Mouse (Mus musculus) CH12.LX (cell line): ENCODE data around the gene Egln2. TPM values are rescaled to one million over a fixed set of nuclear protein-coding genes. Genes with fewer than 3 reads are reported as not detected.

Source experiments
- DNase-seq: peaks from one replicate; pipeline ENCODE4 v3.0.0-alpha.2; 2013; ENCODE audit errors: extremely low read depth
- H3K27ac ChIP-seq: 2 replicates; pipeline ENCODE4 v1.5.1; 2012; ENCODE audit warnings: low read depth, mild to moderate bottlenecking, control low read depth, moderate library complexity; ENCODE audit not compliant: insufficient read depth
- H3K27me3 ChIP-seq: replicated peaks from 2 replicates; pipeline ENCODE3; 2012; ENCODE audit warnings: inconsistent platforms
- H3K36me3 ChIP-seq, 2 experiments: replicated peaks in 1 of 2; 2 replicates each; pipeline versions ENCODE3 to v1.6.1; 2012; ENCODE audit warnings: inconsistent platforms in 1 of 2, low read length in 1 of 2, mild to moderate bottlenecking in 1 of 2, mixed read lengths in 1 of 2, moderate library complexity in 1 of 2; ENCODE audit not compliant: control insufficient read depth in 1 of 2, insufficient read depth in 1 of 2
- H3K4me1 ChIP-seq, 2 experiments: 2 replicates each; pipeline ENCODE4 v1.6.1; 2012; ENCODE audit warnings: inconsistent platforms in 1 of 2, moderate library complexity in 1 of 2; ENCODE audit not compliant: insufficient read depth in 2 of 2, control insufficient read depth in 1 of 2
- H3K4me2 ChIP-seq: 2 replicates; pipeline ENCODE4 v1.6.1; 2012; ENCODE audit warnings: low read depth, mild to moderate bottlenecking, control low read depth; ENCODE audit not compliant: poor library complexity, insufficient read depth, severe bottlenecking
- H3K4me3 ChIP-seq, 3 experiments: fragments of 150-350 bp in 1 of 3; sonication (generic) in 1 of 3; replicated peaks in 1 of 3; 2 replicates each; pipeline versions ENCODE3 to v1.5.1; 2011 to 2012; ENCODE audit warnings: low read depth in 2 of 3, low read length in 2 of 3, mild to moderate bottlenecking in 2 of 3, moderate library complexity in 2 of 3, control low read depth in 1 of 3, improper control_type of control experiment in 1 of 3, inconsistent platforms in 1 of 3, mixed read lengths in 1 of 3; ENCODE audit not compliant: poor library complexity in 1 of 3
- H3K79me2 ChIP-seq: replicated peaks from 2 replicates; pipeline ENCODE4 v1.6.1; 2012; ENCODE audit warnings: mild to moderate bottlenecking, moderate library complexity; ENCODE audit not compliant: control insufficient read depth, poor library complexity, insufficient read depth, severe bottlenecking; ENCODE audit errors: extremely low read depth
- H3K9ac ChIP-seq: 2 replicates; pipeline ENCODE4 v1.6.1; 2012; ENCODE audit warnings: low read depth, mild to moderate bottlenecking, control low read depth, moderate library complexity; ENCODE audit not compliant: insufficient read depth
- H3K9me3 ChIP-seq: replicated peaks from 2 replicates; pipeline ENCODE3; 2012; ENCODE audit warnings: low read length, inconsistent platforms, mixed read lengths
- BHLHE40 ChIP-seq: IDR thresholded peaks from 2 replicates; pipeline ENCODE4 v1.6.1; 2011; ENCODE audit warnings: mild to moderate bottlenecking, low read depth, low read length, improper control_type of control experiment
- EP300 ChIP-seq: IDR thresholded peaks from 2 replicates; pipeline ENCODE4 v1.6.1; 2011; ENCODE audit warnings: low read length, improper control_type of control experiment
- IRF4 ChIP-seq: IDR thresholded peaks from 2 replicates; pipeline ENCODE4 v1.6.1; 2014; ENCODE audit warnings: low read depth, mild to moderate bottlenecking, inconsistent platforms, low read length, improper control_type of control experiment
- JUND ChIP-seq: conservative IDR thresholded peaks from 2 replicates; pipeline ENCODE4 v1.6.1; 2011; ENCODE audit warnings: low read depth, low read length, improper control_type of control experiment
- MAFK ChIP-seq: IDR thresholded peaks from 2 replicates; pipeline ENCODE4 v1.6.1; 2011; ENCODE audit warnings: low read length, improper control_type of control experiment; ENCODE audit not compliant: insufficient replicate concordance
- MAZ ChIP-seq: IDR thresholded peaks from 2 replicates; pipeline ENCODE4 v1.6.1; 2012; ENCODE audit warnings: low read depth, mild to moderate bottlenecking, inconsistent platforms, low read length, improper control_type of control experiment, moderate library complexity
- MYC ChIP-seq: IDR thresholded peaks from 2 replicates; pipeline ENCODE4 v1.6.1; 2011; ENCODE audit warnings: low read depth, mild to moderate bottlenecking, improper control_type of control experiment, low read length
- PAX5 ChIP-seq: IDR thresholded peaks from 2 replicates; pipeline ENCODE4 v1.6.1; 2012; ENCODE audit warnings: low read length, inconsistent platforms, mixed read lengths
- POLR2A ChIP-seq: IDR thresholded peaks from 2 replicates; pipeline ENCODE4 v1.6.1; 2011; ENCODE audit warnings: low read depth, mild to moderate bottlenecking, improper control_type of control experiment, low read length
- POLR2AphosphoS2 ChIP-seq: IDR thresholded peaks from 2 replicates; pipeline ENCODE4 v1.6.1; 2011; ENCODE audit warnings: low read depth, low read length, improper control_type of control experiment
- TBP ChIP-seq: conservative IDR thresholded peaks from 2 replicates; pipeline ENCODE4 v1.6.1; 2011; ENCODE audit warnings: low read depth, low read length, improper control_type of control experiment
- TCF12 ChIP-seq: IDR thresholded peaks from 2 replicates; pipeline ENCODE4 v1.6.1; 2014; ENCODE audit warnings: low read depth, mild to moderate bottlenecking, inconsistent platforms, low read length, improper control_type of control experiment
- UBTF ChIP-seq: IDR thresholded peaks from 2 replicates; pipeline ENCODE4 v1.6.1; 2012; ENCODE audit warnings: low read depth, mild to moderate bottlenecking, inconsistent platforms, low read length, improper control_type of control experiment, moderate library complexity
- USF2 ChIP-seq: conservative IDR thresholded peaks from 2 replicates; pipeline ENCODE4 v1.6.1; 2011; ENCODE audit warnings: low read depth, low read length, improper control_type of control experiment
- ZKSCAN1 ChIP-seq: IDR thresholded peaks from 2 replicates; pipeline ENCODE4 v1.6.1; 2012; ENCODE audit warnings: low read depth, inconsistent platforms, low read length, improper control_type of control experiment, borderline replicate concordance
- ZMIZ1 ChIP-seq: IDR thresholded peaks from 2 replicates; pipeline ENCODE4 v1.6.1; 2012; ENCODE audit warnings: low read depth, mild to moderate bottlenecking, inconsistent platforms, low read length, improper control_type of control experiment
- dilution Hi-C: fragments of 300-500 bp; cut with MboI; formaldehyde crosslinking; loops from 2 replicates; pipeline ENCODE4 v1.14.3; 2020; ENCODE audit warnings: low sequenced_read_pairs; ENCODE audit not compliant: extremely low pct_unique_long_range_greater_than_20kb, extremely low pct_ligation_motif_present
- in situ Hi-C: fragments of 300-500 bp; cut with MboI; formaldehyde crosslinking; loops from 3 replicates; pipeline ENCODE4 v1.14.3; 2019; ENCODE audit warnings: low sequenced_read_pairs, low pct_ligation_motif_present, low pct_unique_long_range_greater_than_20kb, mixed read lengths
- polyA plus RNA-seq: library from polyadenylated mRNA; unstranded; fragments of >175 nt; gene quantifications from 2 replicates; pipeline ENCODE4 v1.2.1, GENCODE M21; 2012; ENCODE audit warnings: low read depth; ENCODE audit not compliant: insufficient read length
- total RNA-seq, 2 experiments: library from RNA; depleted of rRNA; stranded (reverse); fragments of 300-350 nt in 1 of 2; fragments of >200 nt in 1 of 2; gene quantifications; 2 replicates each; pipeline ENCODE4 v1.2.3; 2012 to 2014

Gene Egln2
- total and polyA plus RNA-seq, 3 experiments: 37.9 to 115 (median 103) TPM

DNA sequence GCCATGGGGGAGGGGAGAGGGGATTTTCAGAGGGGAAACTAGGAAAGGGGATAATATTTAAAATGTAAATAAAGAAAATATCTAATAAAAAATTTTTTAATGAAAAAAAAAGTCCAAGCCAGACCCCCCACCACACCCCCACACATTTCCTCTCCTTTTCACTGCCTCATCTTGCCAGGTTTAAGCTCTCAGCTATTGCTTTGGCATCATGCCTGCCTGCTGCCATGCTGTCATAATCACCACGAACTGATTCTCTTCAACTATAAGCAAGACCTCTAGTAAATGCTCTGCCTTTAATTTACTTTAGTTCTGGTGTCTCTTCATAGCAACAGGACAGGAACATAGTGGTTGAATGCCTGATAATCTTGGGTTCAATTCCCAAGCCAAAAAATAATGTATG, 15.9 kb upstream of the Egln2 start:
- no peaks in the 10 kb centered on the region for H3K27me3 ChIP-seq
- TF ChIP-seq POLR2A: no peak
- no peak for TF ChIP-seq MYC
- TF ChIP-seq ZMIZ1: no peak
- TF ChIP-seq BHLHE40: no peak
- TF ChIP-seq JUND: no peak
- no peak for TF ChIP-seq TCF12
- TF ChIP-seq MAZ: no peak
- no peak for TF ChIP-seq IRF4
- TF ChIP-seq POLR2AphosphoS2: no peak
- no peak for TF ChIP-seq USF2
- TF ChIP-seq, all 38 proteins: peak for 0
- Histone ChIP-seq H3K4me3 (no peak overlapping the region), H3K79me2 (peaks cover 9% of the 10 kb centered on the region; the same call in 1 of the 2 replicates), H3K4me2 (no peak overlapping the region), H3K36me3 (peaks cover 33 to 55% of the 10 kb centered on the region in 2 experiments), H3K9me3 (peaks cover 2% of the 10 kb centered on the region), H3K4me1 (peaks cover 3 to 23% of the 10 kb centered on the region in 2 experiments; a peak in 3 of 4 replicates), H3K9ac (no peak overlapping the region), H3K27ac (no peak overlapping the region)
- in situ Hi-C loops: no loop called here
- DNase-seq: no peak
- dilution Hi-C loops: no loop called here

DNA sequence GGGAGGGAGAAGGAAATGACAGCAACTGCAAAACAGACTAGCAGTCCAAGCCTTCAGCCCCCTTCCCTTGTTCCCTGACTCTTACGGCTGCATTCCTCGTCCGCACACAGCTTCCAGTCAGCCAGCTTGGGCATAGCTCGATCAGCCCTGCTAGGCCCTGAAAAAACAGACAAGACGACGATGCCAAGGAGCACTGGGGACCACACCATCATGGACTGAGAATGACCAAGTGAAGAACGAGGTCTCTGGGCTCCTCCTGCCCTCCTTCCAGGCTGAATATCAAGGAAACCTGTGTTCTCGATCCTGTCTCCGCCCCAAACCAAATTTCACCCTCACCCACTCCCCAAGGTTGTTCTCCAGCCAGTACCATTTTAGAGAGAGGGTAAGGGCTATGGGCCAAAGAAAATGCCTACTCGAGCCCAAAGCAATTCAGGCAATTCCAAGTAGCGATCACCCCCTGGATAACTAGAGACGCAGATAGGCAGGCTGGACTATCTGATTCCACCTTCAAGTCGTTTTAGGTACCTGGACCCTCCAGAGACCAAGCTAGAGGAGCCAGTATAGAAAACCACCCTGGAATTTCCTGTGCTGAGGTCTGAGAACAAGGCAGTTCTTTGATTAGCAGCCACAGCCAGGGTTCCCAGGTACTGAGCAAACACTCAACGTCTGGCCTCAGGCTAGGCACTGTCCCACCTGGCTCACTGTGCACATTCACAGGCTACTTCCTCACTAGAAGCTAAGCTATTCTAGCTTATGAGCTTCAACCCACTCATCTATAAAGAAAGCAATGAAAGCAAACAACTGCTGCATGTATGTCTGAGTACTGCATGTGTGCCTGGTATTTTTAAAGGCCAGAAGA, 14.5 kb upstream of the Egln2 start, which contains the start of the genes Gm21983 and Mia:
Gene Gm21983, minus strand, starts transcription at position 250 of the 859 bp plus-strand sequence.
Gene Mia, minus strand, starts transcription at position 321 of the 859 bp plus-strand sequence.
- peaks cover 7% of the 10 kb centered on the region for H3K79me2 ChIP-seq
- H3K27me3 ChIP-seq: no peaks in the 10 kb centered on the region
- DNase-seq: no peak
- H3K36me3 ChIP-seq: peaks cover 19 to 44% of the 10 kb centered on the region in 2 experiments
- peak within 1 kb of the TSS; percentile 40; the same call in 1 of the 2 replicates for H3K9ac ChIP-seq
- H3K9me3 ChIP-seq: peaks cover 2% of the 10 kb centered on the region
- dilution Hi-C loops: no loop called here
- peak within 1 kb of the TSS; percentile 87 for H3K27ac ChIP-seq
- H3K4me3 ChIP-seq: peak within 1 kb of the TSS in 2 of 3 experiments; percentile 25 to 26
- TF ChIP-seq UBTF (no peak), TBP (no peak), PAX5 (no peak), JUND (no peak), ZKSCAN1 (no peak), EP300 (no peak), USF2 (no peak), MAFK (no peak)
- TF ChIP-seq, all 38 proteins: peak for 0
- peaks cover 3 to 27% of the 10 kb centered on the region in 2 experiments; a peak in 3 of 4 replicates for H3K4me1 ChIP-seq
- H3K4me2 ChIP-seq: peak within 1 kb of the TSS; percentile 68
- in situ Hi-C loops: no loop called here
